Mouse (Mus musculus): ENCODE measurements around the gene Rps3a1. TPM values are rescaled to one million over a fixed set of nuclear protein-coding genes. Genes with fewer than 3 reads are reported as not detected.
A peak's percentile ranks its signal among the peaks of the same experiment; 100 is the strongest.

Rps3a1 gene
- polyA plus RNA-seq, 1 experiment from 2014 or later, result 515 TPM

DNA sequence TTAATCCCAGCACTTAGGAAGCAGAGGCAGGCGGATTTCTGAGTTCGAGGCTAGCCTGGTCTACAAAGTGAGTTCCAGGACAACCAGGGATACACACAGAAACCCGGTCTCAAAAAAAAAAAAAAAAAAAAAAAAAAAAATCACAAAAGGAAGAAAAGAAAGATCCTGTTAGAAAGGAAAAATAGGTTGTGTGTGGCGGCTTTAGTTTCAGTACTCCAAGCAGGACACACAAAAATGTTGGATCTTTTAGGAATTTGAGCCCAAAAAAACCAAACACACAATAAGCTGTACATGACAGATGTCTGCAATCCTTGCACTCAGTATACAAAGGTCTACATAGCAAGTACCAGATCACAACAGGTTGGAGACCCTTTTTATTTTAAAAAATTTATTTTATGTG is 2.8 kb downstream of the Rps3a1 start:
- Histone ChIP-seq H3K4me1 (replicated peaks) (peaks cover 16% of the 10 kb centered on the region), H3K36me3 (peaks cover 42% of the 10 kb centered on the region)
- no peak for ATAC-seq (ENCODE audit: low FRiP score, low read depth)

DNA sequence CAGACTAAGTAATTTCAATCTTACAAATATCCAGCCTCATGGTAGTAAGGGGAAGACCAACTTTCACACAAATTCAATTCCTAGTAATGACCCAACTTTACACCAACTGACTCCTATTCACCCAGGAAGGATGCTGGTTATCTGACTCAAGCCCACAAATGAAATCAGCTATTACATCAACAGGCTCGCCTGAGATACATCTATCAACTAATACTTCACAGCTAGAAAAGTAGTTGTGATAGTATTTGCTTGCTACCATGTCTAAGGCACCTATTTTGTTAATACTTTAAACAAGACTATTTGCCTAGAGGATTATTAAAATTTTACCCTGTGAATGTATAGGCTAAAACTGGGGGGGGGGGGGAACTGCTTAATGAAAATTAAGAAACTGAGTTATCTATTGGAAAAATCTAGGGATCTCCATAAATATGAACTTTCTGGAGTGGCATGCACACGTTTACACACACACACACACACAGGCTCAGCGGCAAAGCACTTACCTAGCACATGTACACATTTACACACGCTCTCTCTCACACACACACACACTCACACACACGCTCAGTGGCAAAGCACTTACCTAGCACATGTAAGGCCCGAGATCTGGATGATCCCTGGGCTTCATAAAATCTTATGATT is 5.4 kb downstream of the Rps3a1 start:
- Histone ChIP-seq H3K4me3 (no peak overlapping the region), H3K27me3 (no peaks in the 10 kb centered on the region), H3K4me1 (replicated peaks) (peaks cover 13% of the 10 kb centered on the region), H3K36me3 (peaks cover 42% of the 10 kb centered on the region), H3K27ac (replicated peaks) (no peak overlapping the region), H3K9me3 (no peaks in the 10 kb centered on the region), H3K9ac (no peak overlapping the region), H3K4me2 (no peak overlapping the region)
- 95% methylated on average over 6 of the region's 6 CpGs for WGBS
- ATAC-seq (ENCODE audit: low FRiP score, low read depth), result no peak

More for the DNA sequence above, 2.8 kb downstream of the Rps3a1 start:
- Histone ChIP-seq H3K27ac (replicated peaks) (no peak overlapping the region), H3K4me3 (no peak overlapping the region), H3K9me3 (no peaks in the 10 kb centered on the region), H3K9ac (no peak overlapping the region), H3K27me3 (no peaks in the 10 kb centered on the region), H3K4me2 (no peak overlapping the region)
- 95% methylated on average over 4 of the region's 4 CpGs for WGBS

- Histone ChIP-seq H3K36me3 (peaks cover 42% of the 10 kb centered on the region), H3K4me3 (no peak overlapping the region), H3K9ac (no peak overlapping the region), H3K27ac (replicated peaks) (no peak overlapping the region), H3K4me1 (replicated peaks) (peaks cover 8% of the 10 kb centered on the region), H3K27me3 (no peaks in the 10 kb centered on the region), H3K4me2 (no peak overlapping the region), H3K9me3 (no peaks in the 10 kb centered on the region)
- ATAC-seq (ENCODE audit: low FRiP score, low read depth), result no peak
- WGBS, result 88% methylated on average over 6 of the region's 6 CpGs
Observed at GRCm38 (mm10) chr3:86135886-86136563, 6.5 kb downstream of the Rps3a1 start.

GRCm38 (mm10) chr3:86134939-86135638 is 7.4 kb downstream of the Rps3a1 start:
- Histone ChIP-seq H3K27me3 (no peaks in the 10 kb centered on the region), H3K9ac (no peak overlapping the region), H3K27ac (replicated peaks) (no peak overlapping the region), H3K9me3 (no peaks in the 10 kb centered on the region), H3K36me3 (peaks cover 40% of the 10 kb centered on the region), H3K4me3 (no peak overlapping the region), H3K4me2 (no peak overlapping the region), H3K4me1 (replicated peaks) (no peaks in the 10 kb centered on the region)
- no peak for ATAC-seq (ENCODE audit: low FRiP score, low read depth)
- 92% methylated on average over 6 of the region's 6 CpGs for WGBS

DNA sequence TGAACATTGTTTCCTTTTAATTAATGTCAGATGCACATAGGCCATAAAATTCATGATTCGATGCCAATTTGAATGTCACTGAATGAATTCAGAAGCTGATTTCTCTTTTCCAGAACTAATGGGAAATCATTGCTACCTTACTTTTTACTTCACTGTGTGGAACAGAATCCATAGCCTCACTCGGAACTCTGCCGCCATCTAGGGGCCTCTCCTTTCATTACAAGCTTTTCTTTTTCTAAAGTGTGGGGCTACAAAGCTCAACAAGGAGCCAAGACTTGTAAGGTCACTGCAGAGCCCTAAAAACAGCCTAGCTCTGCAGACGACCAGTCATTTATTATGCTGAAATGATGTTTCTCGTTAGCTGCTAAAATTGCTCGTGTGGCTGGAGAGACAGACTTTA is 12.7 kb downstream of the Rps3a1 start:
- H3K27me3 ChIP-seq, result no peaks in the 10 kb centered on the region
- H3K36me3 ChIP-seq, result peaks cover 6% of the 10 kb centered on the region; the same call in 1 of the 2 replicates
- no peak overlapping the region for H3K4me2 ChIP-seq
- no peak overlapping the region for H3K4me3 ChIP-seq
- no peak overlapping the region for H3K9ac ChIP-seq
- no peaks in the 10 kb centered on the region for H3K9me3 ChIP-seq
- ATAC-seq (ENCODE audit: low FRiP score, low read depth), result no peak
- WGBS, result 16% methylated on average over 6 of the region's 6 CpGs
- H3K4me1 ChIP-seq (replicated peaks), result no peaks in the 10 kb centered on the region
- no peak overlapping the region for H3K27ac ChIP-seq (replicated peaks)

DNA sequence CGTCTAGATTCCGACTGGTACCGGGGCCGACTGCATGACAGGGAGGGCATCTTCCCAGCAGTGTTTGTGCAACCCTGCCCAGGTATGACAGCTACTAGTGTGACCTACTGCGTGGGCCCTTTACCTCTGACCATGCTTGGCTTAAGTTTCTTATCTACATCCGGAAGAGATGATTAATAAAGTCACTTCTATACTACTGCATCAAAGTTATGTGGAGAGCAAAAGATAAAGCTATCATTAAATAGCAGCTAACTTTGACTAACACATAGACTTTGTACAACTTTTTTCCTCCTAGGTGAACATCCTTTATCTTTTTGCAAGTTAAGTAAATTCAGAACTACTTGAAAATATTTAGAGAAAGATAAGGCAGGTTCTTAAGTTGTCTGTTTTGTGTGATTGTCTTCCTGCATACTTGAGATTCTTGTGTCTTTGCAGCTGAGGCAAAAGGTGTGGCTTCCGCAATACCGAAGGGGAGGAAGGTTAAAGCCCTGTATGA is 19.2 kb downstream of the Rps3a1 start:
- no peak overlapping the region for H3K4me3 ChIP-seq
- WGBS, result 94% methylated on average over 8 of the region's 8 CpGs
- no peak for ATAC-seq (ENCODE audit: low FRiP score, low read depth)
- H3K36me3 ChIP-seq, result peaks cover 11% of the 10 kb centered on the region
- H3K4me1 ChIP-seq (replicated peaks), result no peaks in the 10 kb centered on the region
- H3K27me3 ChIP-seq, result no peaks in the 10 kb centered on the region
- H3K9me3 ChIP-seq, result no peaks in the 10 kb centered on the region
- H3K9ac ChIP-seq, result no peak overlapping the region
- no peak overlapping the region for H3K27ac ChIP-seq (replicated peaks)
- H3K4me2 ChIP-seq, result no peak overlapping the region

- no peak for ATAC-seq (ENCODE audit: low FRiP score, low read depth)
- peaks cover 10% of the 10 kb centered on the region for H3K36me3 ChIP-seq
- H3K4me2 ChIP-seq, result no peak overlapping the region
- H3K4me1 ChIP-seq (replicated peaks), result no peaks in the 10 kb centered on the region
- no peak overlapping the region for H3K27ac ChIP-seq (replicated peaks)
- H3K9me3 ChIP-seq, result no peaks in the 10 kb centered on the region
- H3K9ac ChIP-seq, result no peak overlapping the region
- no peak overlapping the region for H3K4me3 ChIP-seq
- H3K27me3 ChIP-seq, result no peaks in the 10 kb centered on the region
Observed at GRCm38 (mm10) chr3:86122156-86122555, 20.3 kb downstream of the Rps3a1 start.

- Histone ChIP-seq H3K4me1 (replicated peaks) (no peaks in the 10 kb centered on the region), H3K9ac (no peak overlapping the region), H3K4me2 (no peak overlapping the region), H3K27me3 (no peaks in the 10 kb centered on the region), H3K4me3 (no peak overlapping the region), H3K36me3 (peaks cover 12% of the 10 kb centered on the region), H3K9me3 (no peaks in the 10 kb centered on the region), H3K27ac (replicated peaks) (no peak overlapping the region)
- ATAC-seq (ENCODE audit: low FRiP score, low read depth), result no peak
- WGBS, result 74% methylated on average over 16 of the region's 16 CpGs
Observed at GRCm38 (mm10) chr3:86119237-86119932, 23.1 kb downstream of the Rps3a1 start.

DNA sequence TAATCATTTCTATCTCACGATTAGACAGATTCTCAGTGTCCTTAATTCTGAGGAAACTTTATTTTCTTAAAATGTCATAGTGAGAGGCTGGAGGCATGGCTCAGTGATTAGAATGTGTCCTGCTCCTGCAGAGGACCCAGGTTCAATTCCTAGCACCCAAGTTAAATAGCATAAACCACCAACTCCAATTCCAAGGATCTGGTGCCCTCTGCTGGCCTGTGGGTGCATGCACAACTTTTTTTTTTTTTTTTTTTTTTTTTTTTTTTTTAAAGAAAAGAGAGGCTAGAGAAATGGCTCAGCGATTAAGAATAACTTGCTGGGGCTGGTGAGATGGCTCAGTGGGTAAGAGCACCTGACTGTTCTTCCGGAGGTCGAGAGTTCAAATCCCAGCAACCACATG is 25.6 kb downstream of the Rps3a1 start:
- no peaks in the 10 kb centered on the region for H3K9me3 ChIP-seq
- H3K9ac ChIP-seq, result no peak overlapping the region
- no peak overlapping the region for H3K27ac ChIP-seq (replicated peaks)
- H3K4me3 ChIP-seq, result no peak overlapping the region
- H3K36me3 ChIP-seq, result peaks cover 12% of the 10 kb centered on the region
- no peaks in the 10 kb centered on the region for H3K27me3 ChIP-seq
- no peak overlapping the region for H3K4me2 ChIP-seq
- ATAC-seq (ENCODE audit: low FRiP score, low read depth), result no peak
- WGBS, result 93% methylated on average over 4 of the region's 4 CpGs
- H3K4me1 ChIP-seq (replicated peaks), result no peaks in the 10 kb centered on the region

- Histone ChIP-seq H3K27me3 (no peaks in the 10 kb centered on the region), H3K4me1 (replicated peaks) (no peaks in the 10 kb centered on the region), H3K9me3 (no peaks in the 10 kb centered on the region), H3K4me2 (no peak overlapping the region), H3K4me3 (no peak overlapping the region), H3K36me3 (peaks cover 6% of the 10 kb centered on the region; the same call in 1 of the 2 replicates), H3K27ac (replicated peaks) (0 out of 2 replicates have a peak overlapping the region, but pooled peaks have one; percentile 24), H3K9ac (no peak overlapping the region)
- WGBS, result 74% methylated on average over 12 of the region's 12 CpGs
- no peak for ATAC-seq (ENCODE audit: low FRiP score, low read depth)
Observed at GRCm38 (mm10) chr3:86114659-86115338, 27.7 kb downstream of the Rps3a1 start.

DNA sequence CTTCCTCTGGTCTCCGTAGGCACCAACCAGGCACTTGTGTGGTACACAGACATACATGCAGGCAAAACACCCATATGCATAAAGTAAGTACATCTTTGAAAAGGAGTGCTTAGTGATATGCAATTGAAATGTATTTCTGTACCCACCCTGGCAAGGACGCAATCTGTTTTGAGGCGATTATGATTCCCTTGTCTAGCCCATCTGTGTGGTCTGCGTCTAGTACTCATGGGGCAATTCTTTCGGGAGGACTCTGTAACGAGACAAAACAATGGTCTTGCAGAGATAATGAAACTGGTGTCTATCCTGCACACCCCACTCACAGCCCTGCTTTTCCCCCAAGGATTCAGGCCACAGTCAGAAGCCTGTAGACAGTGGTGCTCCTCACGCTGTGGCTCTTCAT is 29.7 kb downstream of the Rps3a1 start:
- ATAC-seq (ENCODE audit: low FRiP score, low read depth), result no peak
- no peak overlapping the region for H3K27ac ChIP-seq (replicated peaks)

More for the DNA sequence above, 29.7 kb downstream of the Rps3a1 start:
- Histone ChIP-seq H3K4me1 (replicated peaks) (no peaks in the 10 kb centered on the region), H3K4me3 (no peak overlapping the region), H3K9ac (no peak overlapping the region), H3K36me3 (peaks cover 6% of the 10 kb centered on the region; the same call in 1 of the 2 replicates), H3K9me3 (no peaks in the 10 kb centered on the region), H3K4me2 (no peak overlapping the region), H3K27me3 (no peaks in the 10 kb centered on the region)
- WGBS, result 69% methylated on average over 7 of the region's 7 CpGs
